Mouse (Mus musculus): ENCODE measurements around the gene Gm47841. TPM values are rescaled to one million over a fixed set of nuclear protein-coding genes. Genes with fewer than 3 reads are reported as not detected.

The Gm47841 gene
- not detected in 2 replicates for polyA plus RNA-seq (2015; fragmentation: Nextera tagmentation; extraction: Ambion mirVana)

- H3K27me3 ChIP-seq (ENCODE audit: control insufficient read depth, insufficient read depth, low read depth, low read length) = peaks cover 85% of the 10 kb centered on the region
- peak within 1 kb of the TSS; percentile 97 for H3K4me2 ChIP-seq (ENCODE audit: low read depth, low read length)
- no peaks in the 10 kb centered on the region for H3K9me3 ChIP-seq (ENCODE audit: control insufficient read depth, low read length)
- no peaks in the 10 kb centered on the region for H3K36me3 ChIP-seq (ENCODE audit: control insufficient read depth, insufficient read depth, low read length)
- H3K4me3 ChIP-seq (ENCODE audit: low read length) = peak within 1 kb of the TSS; percentile 56
- H3K4me1 ChIP-seq (replicated peaks; ENCODE audit: control insufficient read depth, insufficient read depth, low read length) = peaks cover 17% of the 10 kb centered on the region
- H3K9ac ChIP-seq (ENCODE audit: low read length) = peak within 1 kb of the TSS; percentile 64
- no peak within 1 kb of the TSS for H3K27ac ChIP-seq (ENCODE audit: low read length)
- ATAC-seq (ENCODE audit: low read depth) = peak; percentile 64
- 1% methylated on average over 22 of the region's 23 CpGs for WGBS
These were observed at the start of gene Gm47841 for GRCm38 (mm10) chr15:101047194-101047555. Gm47841 (minus strand) TSS chr15:101047397.

- H3K4me2 ChIP-seq (ENCODE audit: low read depth, low read length) = no peak overlapping the region
- no peak overlapping the region for H3K9ac ChIP-seq (ENCODE audit: low read length)
- no peaks in the 10 kb centered on the region for H3K9me3 ChIP-seq (ENCODE audit: control insufficient read depth, low read length)
- no peaks in the 10 kb centered on the region; the same call in 1 of the 2 replicates for H3K27me3 ChIP-seq (ENCODE audit: control insufficient read depth, insufficient read depth, low read depth, low read length)
- WGBS = 78% methylated on average over 3 of the region's 3 CpGs
- H3K4me1 ChIP-seq (replicated peaks; ENCODE audit: control insufficient read depth, insufficient read depth, low read length) = peaks cover 6% of the 10 kb centered on the region
- no peaks in the 10 kb centered on the region for H3K36me3 ChIP-seq (ENCODE audit: control insufficient read depth, insufficient read depth, low read length)
- no peak for ATAC-seq (ENCODE audit: low read depth)
- no peak overlapping the region for H3K27ac ChIP-seq (ENCODE audit: low read length)
- H3K4me3 ChIP-seq (ENCODE audit: low read length) = no peak overlapping the region
These were observed 48.2 kb upstream of the Gm47841 start for GRCm38 (mm10) chr15:101095392-101095791.

- Histone ChIP-seq H3K4me1 (replicated peaks; ENCODE audit: control insufficient read depth, insufficient read depth, low read length) (peaks cover 6% of the 10 kb centered on the region), H3K27me3 (ENCODE audit: control insufficient read depth, insufficient read depth, low read depth, low read length) (no peaks in the 10 kb centered on the region; the same call in 1 of the 2 replicates)
These were observed 47.8 kb upstream of the Gm47841 start for GRCm38 (mm10) chr15:101094979-101095378.

GRCm38 (mm10) chr15:101093988-101094387 is 46.8 kb upstream of the Gm47841 start:
- no peak overlapping the region for H3K4me3 ChIP-seq (ENCODE audit: low read length)
- H3K27me3 ChIP-seq (ENCODE audit: control insufficient read depth, insufficient read depth, low read depth, low read length) = no peaks in the 10 kb centered on the region; the same call in 1 of the 2 replicates
- H3K27ac ChIP-seq (ENCODE audit: low read length) = no peak overlapping the region
- H3K36me3 ChIP-seq (ENCODE audit: control insufficient read depth, insufficient read depth, low read length) = no peaks in the 10 kb centered on the region
- WGBS = 43% methylated on average over 6 of the region's 6 CpGs
- no peak for ATAC-seq (ENCODE audit: low read depth)
- H3K9ac ChIP-seq (ENCODE audit: low read length) = no peak overlapping the region
- peaks cover 6% of the 10 kb centered on the region for H3K4me1 ChIP-seq (replicated peaks; ENCODE audit: control insufficient read depth, insufficient read depth, low read length)
- no peaks in the 10 kb centered on the region for H3K9me3 ChIP-seq (ENCODE audit: control insufficient read depth, low read length)
- no peak overlapping the region for H3K4me2 ChIP-seq (ENCODE audit: low read depth, low read length)

More at GRCm38 (mm10) chr15:101094979-101095378, 47.8 kb upstream of the Gm47841 start:
- 56% methylated on average over 9 of the region's 9 CpGs for WGBS
- no peak for ATAC-seq (ENCODE audit: low read depth)
- no peak overlapping the region for H3K9ac ChIP-seq (ENCODE audit: low read length)
- H3K9me3 ChIP-seq (ENCODE audit: control insufficient read depth, low read length) = no peaks in the 10 kb centered on the region
- H3K4me3 ChIP-seq (ENCODE audit: low read length) = no peak overlapping the region
- H3K36me3 ChIP-seq (ENCODE audit: control insufficient read depth, insufficient read depth, low read length) = no peaks in the 10 kb centered on the region
- H3K4me2 ChIP-seq (ENCODE audit: low read depth, low read length) = no peak overlapping the region
- H3K27ac ChIP-seq (ENCODE audit: low read length) = no peak overlapping the region

GRCm38 (mm10) chr15:101092829-101093648 is 45.8 kb upstream of the Gm47841 start:
- Histone ChIP-seq H3K27ac (ENCODE audit: low read length) (no peak overlapping the region), H3K4me2 (ENCODE audit: low read depth, low read length) (no peak overlapping the region), H3K9ac (ENCODE audit: low read length) (no peak overlapping the region), H3K9me3 (ENCODE audit: control insufficient read depth, low read length) (no peaks in the 10 kb centered on the region), H3K36me3 (ENCODE audit: control insufficient read depth, insufficient read depth, low read length) (no peaks in the 10 kb centered on the region), H3K4me3 (ENCODE audit: low read length) (no peak overlapping the region), H3K27me3 (ENCODE audit: control insufficient read depth, insufficient read depth, low read depth, low read length) (no peaks in the 10 kb centered on the region; the same call in 1 of the 2 replicates), H3K4me1 (replicated peaks; ENCODE audit: control insufficient read depth, insufficient read depth, low read length) (peaks cover 4% of the 10 kb centered on the region)
- no peak for ATAC-seq (ENCODE audit: low read depth)
- 34% methylated on average over 25 of the region's 25 CpGs for WGBS

- Histone ChIP-seq H3K4me3 (ENCODE audit: low read length) (no peak overlapping the region), H3K36me3 (ENCODE audit: control insufficient read depth, insufficient read depth, low read length) (no peaks in the 10 kb centered on the region), H3K4me2 (ENCODE audit: low read depth, low read length) (no peak overlapping the region), H3K27ac (ENCODE audit: low read length) (no peak overlapping the region), H3K4me1 (replicated peaks; ENCODE audit: control insufficient read depth, insufficient read depth, low read length) (no peaks in the 10 kb centered on the region), H3K9me3 (ENCODE audit: control insufficient read depth, low read length) (no peaks in the 10 kb centered on the region), H3K27me3 (ENCODE audit: control insufficient read depth, insufficient read depth, low read depth, low read length) (no peaks in the 10 kb centered on the region), H3K9ac (ENCODE audit: low read length) (no peak overlapping the region)
- 50% methylated on average over 14 of the region's 14 CpGs for WGBS
- no peak for ATAC-seq (ENCODE audit: low read depth)
These were observed 45.1 kb upstream of the Gm47841 start for GRCm38 (mm10) chr15:101092121-101092828.

GRCm38 (mm10) chr15:101091551-101091950 is 44.4 kb upstream of the Gm47841 start:
- no peaks in the 10 kb centered on the region for H3K27me3 ChIP-seq (ENCODE audit: control insufficient read depth, insufficient read depth, low read depth, low read length)
- no peaks in the 10 kb centered on the region for H3K4me1 ChIP-seq (replicated peaks; ENCODE audit: control insufficient read depth, insufficient read depth, low read length)
- no peak overlapping the region for H3K4me3 ChIP-seq (ENCODE audit: low read length)
- no peaks in the 10 kb centered on the region for H3K9me3 ChIP-seq (ENCODE audit: control insufficient read depth, low read length)
- H3K36me3 ChIP-seq (ENCODE audit: control insufficient read depth, insufficient read depth, low read length) = no peaks in the 10 kb centered on the region
- H3K4me2 ChIP-seq (ENCODE audit: low read depth, low read length) = no peak overlapping the region
- H3K27ac ChIP-seq (ENCODE audit: low read length) = no peak overlapping the region
- whole genome bisulfite sequencing = 94% methylated on average over 8 of the region's 8 CpGs
- no peak for ATAC-seq (ENCODE audit: low read depth)
- no peak overlapping the region for H3K9ac ChIP-seq (ENCODE audit: low read length)

- Histone ChIP-seq H3K36me3 (ENCODE audit: control insufficient read depth, insufficient read depth, low read length) (no peaks in the 10 kb centered on the region), H3K27ac (ENCODE audit: low read length) (no peak overlapping the region), H3K9ac (ENCODE audit: low read length) (no peak overlapping the region), H3K9me3 (ENCODE audit: control insufficient read depth, low read length) (no peaks in the 10 kb centered on the region), H3K4me3 (ENCODE audit: low read length) (no peak overlapping the region), H3K4me2 (ENCODE audit: low read depth, low read length) (no peak overlapping the region), H3K4me1 (replicated peaks; ENCODE audit: control insufficient read depth, insufficient read depth, low read length) (no peaks in the 10 kb centered on the region), H3K27me3 (ENCODE audit: control insufficient read depth, insufficient read depth, low read depth, low read length) (no peaks in the 10 kb centered on the region)
- 49% methylated on average over 4 of the region's 4 CpGs for WGBS
- ATAC-seq (ENCODE audit: low read depth) = no peak
These were observed 41.1 kb upstream of the Gm47841 start for GRCm38 (mm10) chr15:101088291-101088690.

GRCm38 (mm10) chr15:101086956-101087355 is 39.8 kb upstream of the Gm47841 start:
- Histone ChIP-seq H3K27ac (ENCODE audit: low read length) (no peak overlapping the region), H3K4me2 (ENCODE audit: low read depth, low read length) (no peak overlapping the region), H3K27me3 (ENCODE audit: control insufficient read depth, insufficient read depth, low read depth, low read length) (no peaks in the 10 kb centered on the region), H3K9me3 (ENCODE audit: control insufficient read depth, low read length) (no peaks in the 10 kb centered on the region), H3K9ac (ENCODE audit: low read length) (no peak overlapping the region), H3K4me1 (replicated peaks; ENCODE audit: control insufficient read depth, insufficient read depth, low read length) (peaks cover 7% of the 10 kb centered on the region), H3K4me3 (ENCODE audit: low read length) (no peak overlapping the region), H3K36me3 (ENCODE audit: control insufficient read depth, insufficient read depth, low read length) (no peaks in the 10 kb centered on the region)
- WGBS = 49% methylated on average over 3 of the region's 3 CpGs
- ATAC-seq (ENCODE audit: low read depth) = no peak

All from lung, embryonic 16.5 days (tissue).